Mouse (Mus musculus) right cerebral cortex, postnatal 36 days (tissue): ENCODE measurements at regions not wholly inside any gene's neighbourhood (a gene's known extent, or its start where the extent isn't known, plus 50 kb on each side); places are given as distances from the start of the nearest gene placed in this dataset.

Experiments used
- DNase-seq, 2 experiments: peaks; one replicate each; pipeline ENCODE4 v3.0.0; 2022; ENCODE audit warnings: low spot score in 2 of 2, mixed read lengths in 1 of 2

DNA sequence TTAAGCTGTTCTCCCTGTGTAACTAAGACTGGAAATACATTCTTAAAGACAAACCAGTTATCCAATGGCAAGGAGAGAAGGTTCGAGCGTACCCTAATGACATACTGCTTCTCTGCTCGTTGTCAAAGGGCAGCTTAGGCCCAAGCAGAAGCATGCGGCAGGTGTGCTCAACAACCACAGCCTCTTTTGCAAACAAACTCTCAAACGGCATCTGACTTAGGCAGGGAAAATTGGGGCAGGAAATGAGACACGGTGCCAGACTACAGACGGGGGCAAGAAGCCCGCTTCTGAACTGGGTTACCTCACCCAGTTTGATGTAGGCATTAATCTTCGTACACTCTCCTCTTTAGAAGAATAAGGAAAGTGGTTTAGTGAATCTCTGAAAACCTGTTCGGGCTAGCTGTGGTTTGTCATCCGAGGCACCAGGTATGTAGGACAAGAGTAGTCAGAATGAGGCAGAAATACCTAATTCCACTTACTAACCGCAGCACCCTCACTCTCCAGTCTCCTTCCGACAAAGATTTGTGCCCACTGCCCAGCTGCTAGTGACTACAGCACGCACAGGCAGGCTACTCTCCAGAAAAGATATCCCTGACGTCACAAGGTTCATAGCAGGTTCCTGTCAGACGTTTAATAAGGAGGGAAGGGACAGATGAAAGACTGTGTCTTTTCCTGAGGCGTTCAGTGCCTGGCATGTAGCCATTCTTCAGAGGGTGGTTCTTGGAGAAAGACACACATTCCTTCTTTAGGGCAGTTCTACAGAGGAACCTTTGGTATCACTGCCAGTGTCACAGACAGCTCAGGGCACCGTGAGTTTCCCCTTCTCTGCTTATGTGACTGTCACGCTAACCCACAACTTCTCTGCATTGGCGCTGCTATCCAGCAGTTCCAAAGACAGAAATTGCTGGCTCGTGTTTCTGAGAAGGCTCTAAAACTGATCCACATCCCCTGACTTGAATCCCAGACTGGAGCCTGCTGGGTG is 175.8 kb downstream of the Tmx1 start:
- no peak for DNase-seq

GRCm38 (mm10) chr12:70629371-70629770 is 176.5 kb downstream of the Tmx1 start:
- DNase-seq = no peak

DNA sequence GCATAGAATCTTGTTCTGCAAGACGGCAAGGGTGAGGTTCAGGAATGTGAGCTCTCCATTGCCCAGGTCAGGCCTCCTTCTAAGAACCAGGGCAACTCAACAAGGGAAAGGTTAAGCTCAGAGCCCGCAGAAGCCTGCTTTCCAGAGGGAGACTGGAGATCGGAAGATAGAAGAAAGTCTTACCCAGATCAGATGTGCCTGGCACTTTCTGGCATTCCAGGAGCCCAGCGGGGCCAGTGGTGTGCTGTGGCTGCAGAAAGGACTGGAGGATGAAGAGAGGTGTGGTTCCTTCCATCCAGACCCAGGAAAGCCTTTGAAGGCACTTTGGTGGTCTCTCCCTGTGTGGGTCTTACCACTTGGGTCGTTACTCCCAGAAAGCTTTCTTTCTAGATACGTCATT is 178.4 kb downstream of the Tmx1 start:
- no peak for DNase-seq

- DNase-seq = no peak
Observed at GRCm38 (mm10) chr12:70633194-70633593, 180.3 kb downstream of the Tmx1 start.

DNA sequence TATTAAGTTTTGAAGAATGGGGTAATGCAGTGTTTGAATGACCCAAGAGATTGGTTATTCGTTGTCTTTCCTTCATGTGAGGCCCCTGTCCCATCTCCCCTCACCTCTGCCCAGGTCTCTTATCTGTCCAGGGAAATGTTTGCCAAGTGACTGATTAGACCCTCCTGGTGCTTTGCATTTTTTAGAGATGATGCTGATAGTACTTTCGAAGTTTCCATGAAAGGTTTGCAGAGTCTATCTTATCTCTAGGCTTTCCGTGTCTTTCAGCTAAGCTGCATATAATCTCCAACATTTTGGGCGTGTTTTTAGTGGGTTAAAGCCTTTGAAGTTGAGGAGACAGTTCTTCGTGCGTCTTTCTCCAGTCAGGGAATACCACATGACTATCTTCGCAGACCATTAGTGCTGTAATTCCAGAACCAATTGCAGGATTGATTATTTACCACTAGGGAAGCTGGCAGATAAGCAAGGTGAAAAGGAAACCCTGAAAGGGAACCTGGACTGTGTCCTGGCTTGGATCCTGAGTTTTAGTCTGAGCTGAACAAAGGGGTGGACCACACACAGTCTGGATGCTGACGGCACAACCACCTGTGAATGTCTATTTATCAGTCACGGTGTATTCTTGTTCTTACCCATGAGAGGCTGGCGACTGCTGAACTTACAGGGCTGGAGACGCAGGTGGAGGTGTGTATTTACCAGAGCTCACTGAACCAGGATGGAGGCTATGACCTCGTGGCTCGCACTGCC is 180.9 kb downstream of the Tmx1 start:
- DNase-seq = no peak

- DNase-seq = no peak
Observed at GRCm38 (mm10) chr12:70635997-70636396, 183.1 kb downstream of the Tmx1 start.

- no peak for DNase-seq
Observed at GRCm38 (mm10) chr12:70640186-70640585, 185.1 kb upstream of the Frmd6 start.

- DNase-seq = no peak
Observed at GRCm38 (mm10) chr12:70644910-70645309, 180.4 kb upstream of the Frmd6 start.

DNA sequence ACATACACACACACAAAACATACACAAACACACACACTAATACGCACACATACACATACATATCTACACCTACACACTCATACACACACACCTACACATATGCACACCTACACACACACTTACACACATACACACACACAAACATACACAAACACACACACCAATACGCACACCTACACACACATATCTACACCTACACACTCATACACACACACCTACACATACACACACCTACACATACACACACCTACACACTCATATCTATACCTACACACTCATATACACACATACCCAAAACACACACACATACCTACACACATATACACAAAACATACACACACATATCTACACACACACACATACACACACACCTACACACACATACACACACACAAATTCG is 179.9 kb upstream of the Frmd6 start:
- DNase-seq = no peak

GRCm38 (mm10) chr12:70647516-70647915 is 177.8 kb upstream of the Frmd6 start:
- DNase-seq = no peak

GRCm38 (mm10) chr12:70648179-70648811 is 177.0 kb upstream of the Frmd6 start:
- DNase-seq = no peak

DNA sequence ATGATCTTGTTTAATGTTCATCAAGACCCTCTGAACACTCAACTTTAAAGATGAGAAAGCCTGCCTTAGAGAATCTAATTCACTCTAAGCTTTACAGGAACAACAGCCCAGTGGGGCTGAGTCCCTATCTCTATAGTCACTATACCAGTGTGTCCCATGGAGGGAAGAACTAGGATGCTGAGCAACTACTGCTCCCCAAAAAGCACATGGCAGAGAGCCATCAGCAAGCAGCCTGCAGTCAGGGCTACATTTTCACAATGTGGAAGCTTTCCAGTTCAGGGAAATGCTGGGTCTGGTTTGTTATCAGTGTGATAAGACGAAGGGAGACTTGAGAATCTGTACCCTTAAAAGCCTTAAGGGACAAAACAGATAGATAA is 176.5 kb upstream of the Frmd6 start:
- no peak for DNase-seq

DNA sequence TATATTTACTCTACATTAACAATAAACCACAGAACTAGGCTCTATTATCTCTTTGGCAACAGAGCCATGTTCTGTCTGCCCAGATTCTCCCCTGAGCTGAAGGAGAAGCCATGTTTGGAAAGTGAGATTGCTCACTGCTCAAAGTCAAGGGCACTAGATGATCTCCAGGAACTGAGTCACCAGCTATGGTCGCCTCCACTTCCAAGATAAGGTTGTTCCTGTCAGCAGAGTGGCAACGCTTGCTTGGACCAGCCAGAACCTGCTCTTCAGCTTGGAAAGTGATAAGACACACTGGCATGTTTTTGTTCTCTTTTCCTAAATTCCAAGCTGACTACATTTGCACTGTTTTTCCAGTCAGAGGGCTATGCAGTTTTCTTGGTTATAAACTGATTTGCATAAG is 175.6 kb upstream of the Frmd6 start:
- no peak for DNase-seq

DNA sequence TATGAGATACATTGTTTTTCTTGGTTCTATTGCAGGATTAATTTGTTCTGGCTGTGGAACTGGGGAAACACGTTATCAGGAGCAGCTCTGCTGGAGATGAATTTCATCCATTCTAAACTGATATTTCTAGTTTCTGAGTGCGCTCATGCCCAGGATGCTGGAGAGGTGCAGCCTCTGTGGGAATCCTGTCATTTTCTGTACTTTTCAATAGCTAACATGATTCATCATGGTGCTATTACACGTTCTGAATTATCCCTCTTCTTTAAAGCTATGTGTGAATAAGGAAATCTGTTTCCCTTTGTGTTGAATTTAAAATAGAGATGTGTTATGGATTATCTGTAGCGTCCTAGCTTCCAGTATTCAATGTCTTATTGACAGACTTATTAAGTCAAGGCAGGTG is 174.8 kb upstream of the Frmd6 start:
- no peak for DNase-seq

- DNase-seq = no peak
Observed at GRCm38 (mm10) chr12:70652751-70653150, 172.6 kb upstream of the Frmd6 start.

GRCm38 (mm10) chr12:70653971-70654370 is 171.3 kb upstream of the Frmd6 start:
- DNase-seq = no peak

- no peak for DNase-seq
Observed at GRCm38 (mm10) chr12:70654546-70654945, 170.8 kb upstream of the Frmd6 start.

DNA sequence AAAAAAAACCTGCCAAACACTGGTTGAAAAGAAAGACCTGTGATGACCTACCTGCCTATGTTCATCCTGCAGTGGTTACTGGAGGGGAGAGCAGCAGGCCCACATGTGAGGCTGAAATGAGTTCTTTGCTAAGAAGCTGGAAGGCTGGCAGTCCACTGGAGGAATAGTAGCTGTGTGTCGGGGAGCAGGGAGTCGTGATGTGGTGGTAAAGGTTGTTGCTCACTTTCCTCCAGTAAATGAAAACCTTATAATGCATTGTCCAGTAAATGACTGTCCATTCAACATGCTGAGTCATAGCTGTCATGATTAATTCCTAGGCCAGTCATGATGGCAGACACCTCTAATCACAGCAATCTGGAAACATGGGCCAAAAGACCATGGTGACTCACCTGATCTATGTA is 169.9 kb upstream of the Frmd6 start:
- DNase-seq = no peak

DNA sequence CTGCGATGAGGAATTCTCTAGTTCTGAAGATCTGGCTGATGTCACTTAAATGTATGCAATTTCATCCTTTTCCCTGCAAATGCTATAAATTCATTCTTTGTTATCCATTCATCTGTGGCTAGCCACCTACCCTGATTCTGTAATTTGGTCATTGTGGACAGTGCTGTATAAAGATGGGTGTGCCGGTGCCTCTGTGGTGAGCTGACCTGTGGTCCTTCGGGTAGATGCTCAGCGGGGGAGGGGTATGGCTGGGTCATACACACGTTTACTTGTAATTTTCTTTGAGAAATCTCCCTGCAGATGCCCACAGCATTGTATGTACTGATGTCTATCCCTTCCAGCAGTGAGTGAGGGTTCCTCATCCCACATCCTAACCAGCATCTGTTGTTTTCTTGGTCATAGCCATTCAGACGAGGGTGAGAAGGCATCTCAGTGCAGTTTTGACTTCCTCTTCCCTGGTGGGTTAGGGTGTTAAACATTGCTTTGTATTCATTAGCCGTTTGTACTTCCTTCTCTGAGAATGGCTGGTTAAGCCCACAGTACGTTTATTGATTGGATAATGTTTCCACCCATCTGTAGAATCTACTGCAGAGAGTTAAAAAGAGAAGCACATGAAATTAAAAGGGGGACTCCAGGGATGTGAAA is 169.3 kb upstream of the Frmd6 start:
- no peak for DNase-seq

GRCm38 (mm10) chr12:70656805-70657492 is 168.4 kb upstream of the Frmd6 start:
- DNase-seq = no peak

DNA sequence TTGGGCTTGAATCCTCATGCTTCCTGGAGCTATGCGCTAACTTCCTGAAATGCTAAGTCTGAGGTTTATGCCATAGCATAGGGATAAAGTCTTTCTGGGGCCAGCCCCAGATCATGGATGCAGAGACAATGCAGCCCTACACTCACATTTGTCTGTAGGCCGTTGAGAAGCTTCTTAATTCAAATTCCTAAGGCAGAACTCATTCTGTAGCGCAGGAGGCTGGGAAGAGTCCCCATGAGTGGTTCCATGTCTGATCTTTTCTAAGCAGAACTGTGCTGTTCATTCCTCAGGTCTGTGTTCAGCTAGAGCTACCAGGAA is 167.9 kb upstream of the Frmd6 start:
- no peak for DNase-seq

- no peak for DNase-seq
Observed at GRCm38 (mm10) chr12:70658106-70658505, 167.2 kb upstream of the Frmd6 start.
